Mouse (Mus musculus) embryonic fibroblast, embryonic 13.5 days (primary cell): Measurements from ENCODE around the gene Aqp2.

Source experiments
- CTCF ChIP-seq: IDR thresholded peaks from 2 replicates; pipeline ENCODE4 v1.5.1; 2011; ENCODE audit warnings: mild to moderate bottlenecking, control low read depth, low read length, moderate library complexity, borderline replicate concordance; ENCODE audit not compliant: insufficient read depth
- POLR2A ChIP-seq: IDR thresholded peaks from 2 replicates; pipeline ENCODE4 v1.6.1; 2011; ENCODE audit warnings: low read depth, mild to moderate bottlenecking, control low read depth, low read length, moderate library complexity

- no peak for TF ChIP-seq CTCF
- TF ChIP-seq POLR2A, result no peak
These were observed 6.9 kb downstream of the Aqp2 start for GRCm38 (mm10) chr15:99585741-99586140.
